Mouse (Mus musculus): ENCODE measurements around the gene Tnfrsf13b. TPM values are rescaled to one million over a fixed set of nuclear protein-coding genes. Genes with fewer than 3 reads are reported as not detected.
"Not testable (repeated sequence)": the region's sequence is repeated elsewhere in the genome, so short reads cannot be mapped to it uniquely, and the experiment has no call there.

Tnfrsf13b gene
- total and polyA plus RNA-seq, 2 experiments from 2014 or later = 1.4 to 4.2 TPM

- no peaks in the 10 kb centered on the region for H3K27me3 ChIP-seq (ENCODE audit: insufficient read depth, low read length)
- H3K4me2 ChIP-seq (ENCODE audit: low read depth) = no peak overlapping the region
- H3K4me1 ChIP-seq (ENCODE audit: insufficient read depth) = no peaks in the 10 kb centered on the region
- H3K9me3 ChIP-seq (ENCODE audit: low read length) = no peaks in the 10 kb centered on the region
- H3K36me3 ChIP-seq (ENCODE audit: insufficient read depth) = no peaks in the 10 kb centered on the region
- H3K9ac ChIP-seq = no peak overlapping the region
- WGBS = 93% methylated on average over 8 of the region's 8 CpGs
- TF ChIP-seq CTCF (IDR thresholded peaks at IDR 0.05; ENCODE audit: low read depth) = no peak
- ATAC-seq = no peak
- H3K4me3 ChIP-seq (ENCODE audit: low read depth, low read length) = no peak overlapping the region
- DNase-seq = no peak
- H3K27ac ChIP-seq (ENCODE audit: low read depth, low read length) = no peak overlapping the region
These were observed 983 bp downstream of the Tnfrsf13b start for GRCm38 (mm10) chr11:61127421-61128055.

GRCm38 (mm10) chr11:61129305-61129704, 2.8 kb downstream of the Tnfrsf13b start:
- no peak overlapping the region for H3K4me3 ChIP-seq (ENCODE audit: low read depth, low read length)
- H3K27me3 ChIP-seq (ENCODE audit: insufficient read depth, low read length) = no peaks in the 10 kb centered on the region
- no peak for TF ChIP-seq CTCF (IDR thresholded peaks at IDR 0.05; ENCODE audit: low read depth)
- no peaks in the 10 kb centered on the region for H3K4me1 ChIP-seq (ENCODE audit: insufficient read depth)
- H3K27ac ChIP-seq (ENCODE audit: low read depth, low read length) = no peak overlapping the region
- H3K36me3 ChIP-seq (ENCODE audit: insufficient read depth) = no peaks in the 10 kb centered on the region
- H3K9ac ChIP-seq = no peak overlapping the region
- H3K4me2 ChIP-seq (ENCODE audit: low read depth) = no peak overlapping the region
- DNase-seq (no peak), ATAC-seq (no peak)
- no peaks in the 10 kb centered on the region for H3K9me3 ChIP-seq (ENCODE audit: low read length)
- WGBS = 54% methylated on average over 10 of the region's 10 CpGs

- not testable (repeated sequence) for H3K9ac ChIP-seq; ATAC-seq; H3K9me3 ChIP-seq (ENCODE audit: low read length); H3K4me1 ChIP-seq (ENCODE audit: insufficient read depth); H3K4me3 ChIP-seq (ENCODE audit: low read depth, low read length); DNase-seq; H3K36me3 ChIP-seq (ENCODE audit: insufficient read depth); H3K27me3 ChIP-seq (ENCODE audit: insufficient read depth, low read length); H3K4me2 ChIP-seq (ENCODE audit: low read depth); H3K27ac ChIP-seq (ENCODE audit: low read depth, low read length)
- 88% methylated on average over 4 of the region's 4 CpGs for WGBS
These were observed 4.1 kb downstream of the Tnfrsf13b start for GRCm38 (mm10) chr11:61130646-61131045.

- Histone ChIP-seq H3K4me2 (ENCODE audit: low read depth) (no peak overlapping the region), H3K4me1 (ENCODE audit: insufficient read depth) (no peaks in the 10 kb centered on the region), H3K9ac (no peak overlapping the region), H3K9me3 (ENCODE audit: low read length) (no peaks in the 10 kb centered on the region), H3K4me3 (ENCODE audit: low read depth, low read length) (no peak overlapping the region), H3K27ac (ENCODE audit: low read depth, low read length) (no peak overlapping the region), H3K36me3 (ENCODE audit: insufficient read depth) (no peaks in the 10 kb centered on the region), H3K27me3 (ENCODE audit: insufficient read depth, low read length) (no peaks in the 10 kb centered on the region)
- WGBS = 79% methylated on average over 2 of the region's 2 CpGs
- no peak for TF ChIP-seq CTCF (IDR thresholded peaks at IDR 0.05; ENCODE audit: low read depth)
- ATAC-seq (no peak), DNase-seq (no peak)
These were observed 6.4 kb downstream of the Tnfrsf13b start for GRCm38 (mm10) chr11:61132943-61133342.

- 71% methylated on average over 2 of the region's 2 CpGs for WGBS
- TF ChIP-seq CTCF (IDR thresholded peaks at IDR 0.05; ENCODE audit: low read depth) = no peak
- Histone ChIP-seq H3K27me3 (ENCODE audit: insufficient read depth, low read length) (no peaks in the 10 kb centered on the region), H3K27ac (ENCODE audit: low read depth, low read length) (no peak overlapping the region), H3K9ac (no peak overlapping the region), H3K4me1 (ENCODE audit: insufficient read depth) (no peaks in the 10 kb centered on the region), H3K36me3 (ENCODE audit: insufficient read depth) (no peaks in the 10 kb centered on the region), H3K9me3 (ENCODE audit: low read length) (no peaks in the 10 kb centered on the region), H3K4me2 (ENCODE audit: low read depth) (no peak overlapping the region), H3K4me3 (ENCODE audit: low read depth, low read length) (no peak overlapping the region)
- DNase-seq (no peak), ATAC-seq (no peak)
These were observed 15.1 kb downstream of the Tnfrsf13b start for GRCm38 (mm10) chr11:61141693-61142092.

GRCm38 (mm10) chr11:61142262-61142661, 15.7 kb downstream of the Tnfrsf13b start:
- DNase-seq (no peak), ATAC-seq (no peak)
- H3K27me3 ChIP-seq (ENCODE audit: insufficient read depth, low read length) = no peaks in the 10 kb centered on the region
- no peaks in the 10 kb centered on the region for H3K4me1 ChIP-seq (ENCODE audit: insufficient read depth)
- H3K9me3 ChIP-seq (ENCODE audit: low read length) = no peaks in the 10 kb centered on the region
- no peak overlapping the region for H3K9ac ChIP-seq
- WGBS = 78% methylated on average over 3 of the region's 3 CpGs
- no peak overlapping the region for H3K4me3 ChIP-seq (ENCODE audit: low read depth, low read length)
- no peak for TF ChIP-seq CTCF (IDR thresholded peaks at IDR 0.05; ENCODE audit: low read depth)
- no peak overlapping the region for H3K4me2 ChIP-seq (ENCODE audit: low read depth)
- H3K36me3 ChIP-seq (ENCODE audit: insufficient read depth) = no peaks in the 10 kb centered on the region
- H3K27ac ChIP-seq (ENCODE audit: low read depth, low read length) = no peak overlapping the region

GRCm38 (mm10) chr11:61142941-61143530, 16.5 kb downstream of the Tnfrsf13b start:
- H3K9me3 ChIP-seq (ENCODE audit: low read length) = no peaks in the 10 kb centered on the region
- no peak overlapping the region for H3K4me2 ChIP-seq (ENCODE audit: low read depth)
- no peaks in the 10 kb centered on the region for H3K27me3 ChIP-seq (ENCODE audit: insufficient read depth, low read length)
- H3K9ac ChIP-seq = no peak overlapping the region
- DNase-seq (no peak), ATAC-seq (no peak)
- 75% methylated on average over 6 of the region's 6 CpGs for WGBS
- H3K27ac ChIP-seq (ENCODE audit: low read depth, low read length) = no peak overlapping the region
- no peaks in the 10 kb centered on the region for H3K36me3 ChIP-seq (ENCODE audit: insufficient read depth)
- no peak for TF ChIP-seq CTCF (IDR thresholded peaks at IDR 0.05; ENCODE audit: low read depth)
- no peak overlapping the region for H3K4me3 ChIP-seq (ENCODE audit: low read depth, low read length)
- no peaks in the 10 kb centered on the region for H3K4me1 ChIP-seq (ENCODE audit: insufficient read depth)

Measured in forebrain, postnatal 0 days (tissue).